Mouse (Mus musculus): ENCODE measurements around the gene Olfr1395. TPM values are rescaled to one million over a fixed set of nuclear protein-coding genes. Genes with fewer than 3 reads are reported as not detected.

Olfr1395 gene
- total and polyA plus RNA-seq, 3 experiments, result not detected

DNA sequence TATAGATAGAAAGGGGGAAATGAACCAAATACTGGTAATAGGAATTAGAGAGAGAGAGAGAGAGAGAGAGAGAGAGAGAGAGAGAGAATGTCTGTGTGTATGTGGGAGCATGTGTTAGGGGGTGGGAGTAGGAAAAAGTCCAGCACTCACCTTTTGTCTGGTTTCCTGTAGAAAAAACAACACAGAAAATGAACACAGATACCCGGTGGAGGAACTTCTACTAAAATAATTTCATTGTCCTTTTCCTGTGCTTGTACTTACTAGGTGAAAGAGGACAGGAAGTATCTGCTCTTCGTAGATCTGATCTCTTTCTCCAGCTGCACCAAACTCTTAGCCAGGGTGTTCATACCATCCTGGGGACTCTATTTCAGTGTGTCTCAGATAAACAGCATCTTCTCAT lies 27.9 kb upstream of the Olfr1395 start:
- Histone ChIP-seq H3K9me3 (replicated peaks; ENCODE audit: insufficient read depth, low read length) (no peaks in the 10 kb centered on the region), H3K27me3 (ENCODE audit: control insufficient read depth in 1 of 2, insufficient read depth in 2 of 2, low read length in 2 of 2) (peaks cover 0 to 2% of the 10 kb centered on the region in 2 experiments; a peak in 2 of 4 replicates), H3K4me1 (ENCODE audit: control insufficient read depth in 1 of 2, insufficient read depth in 2 of 2, low read length in 2 of 2) (no peaks in the 10 kb centered on the region), H3K4me3 (ENCODE audit: control insufficient read depth in 1 of 2, insufficient read depth in 1 of 2, low read depth in 2 of 2, low read length in 2 of 2) (no peak overlapping the region), H3K9ac (ENCODE audit: control insufficient read depth, low read depth, low read length, poor library complexity, severe bottlenecking) (no peak overlapping the region), H3K27ac (ENCODE audit: control insufficient read depth, low read depth, low read length) (no peak overlapping the region), H3K36me3 (ENCODE audit: control insufficient read depth in 1 of 2, insufficient read depth in 2 of 2, low read length in 2 of 2) (no peaks in the 10 kb centered on the region), H3K79me2 (ENCODE audit: control insufficient read depth, insufficient read depth, low read length, poor library complexity) (no peaks in the 10 kb centered on the region)
- TF ChIP-seq ZC3H11A (IDR thresholded peaks at IDR 0.05; ENCODE audit: low read depth, low read length), result no peak
- no peak for TF ChIP-seq USF1 (IDR thresholded peaks at IDR 0.05; ENCODE audit: low read depth, low read length)
- no peak for TF ChIP-seq RAD21 (IDR thresholded peaks at IDR 0.05; ENCODE audit: low read depth, low read length)
- TF ChIP-seq GABPA (IDR thresholded peaks at IDR 0.05; ENCODE audit: low read depth, low read length), result no peak
- TF ChIP-seq MXI1 (IDR thresholded peaks at IDR 0.05; ENCODE audit: low read depth, low read length), result no peak
- no peak for TF ChIP-seq MYB (IDR thresholded peaks at IDR 0.05; ENCODE audit: low read depth, low read length)
- no peak for TF ChIP-seq CTCF (IDR thresholded peaks at IDR 0.05 in 2 of 3, conservative IDR thresholded peaks at IDR 0.05 in 1 of 3; ENCODE audit: control insufficient read depth in 1 of 3, insufficient read depth in 1 of 3, low read depth in 2 of 3, low read length in 3 of 3, poor library complexity in 1 of 3, severe bottlenecking in 1 of 3)
- TF ChIP-seq SIN3A (IDR thresholded peaks at IDR 0.05; ENCODE audit: low read length), result no peak
- no peak for TF ChIP-seq UBTF (IDR thresholded peaks at IDR 0.05; ENCODE audit: borderline replicate concordance, insufficient read depth, low read depth, low read length)
- TF ChIP-seq NELFE (IDR thresholded peaks at IDR 0.05; ENCODE audit: low read depth, low read length), result no peak
- TF ChIP-seq KAT2A (conservative IDR thresholded peaks at IDR 0.05; ENCODE audit: low read depth, low read length), result no peak
- no peak for TF ChIP-seq NRF1 (IDR thresholded peaks at IDR 0.05; ENCODE audit: insufficient read depth, low read depth, low read length, poor library complexity, severe bottlenecking)
- no peak for DNase-seq (ENCODE audit: low read depth, low spot score)

GRCm38 (mm10) chr11:49114774-49115173 lies 27.3 kb upstream of the Olfr1395 start, which contains the start of gene Olfr1396:
Gene Olfr1396 (minus strand): TSS chr11:49114874.
- peaks cover 0 to 2% of the 10 kb centered on the region in 2 experiments; a peak in 2 of 4 replicates for H3K27me3 ChIP-seq (ENCODE audit: control insufficient read depth in 1 of 2, insufficient read depth in 2 of 2, low read length in 2 of 2)
- no peak within 1 kb of the TSS for H3K9ac ChIP-seq (ENCODE audit: control insufficient read depth, low read depth, low read length, poor library complexity, severe bottlenecking)
- no peaks in the 10 kb centered on the region for H3K36me3 ChIP-seq (ENCODE audit: control insufficient read depth in 1 of 2, insufficient read depth in 2 of 2, low read length in 2 of 2)
- no peak within 1 kb of the TSS for H3K27ac ChIP-seq (ENCODE audit: control insufficient read depth, low read depth, low read length)
- no peaks in the 10 kb centered on the region for H3K4me1 ChIP-seq (ENCODE audit: control insufficient read depth in 1 of 2, insufficient read depth in 2 of 2, low read length in 2 of 2)
- H3K79me2 ChIP-seq (ENCODE audit: control insufficient read depth, insufficient read depth, low read length, poor library complexity), result no peaks in the 10 kb centered on the region
- no peak within 1 kb of the TSS for H3K4me3 ChIP-seq (ENCODE audit: control insufficient read depth in 1 of 2, insufficient read depth in 1 of 2, low read depth in 2 of 2, low read length in 2 of 2)
- TF ChIP-seq ZNF384 (IDR thresholded peaks at IDR 0.05; ENCODE audit: low read depth, low read length), result no peak
- no peak for TF ChIP-seq MEF2A (IDR thresholded peaks at IDR 0.05; ENCODE audit: extremely low read depth, insufficient replicate concordance, low read depth, low read length, poor library complexity, severe bottlenecking)
- no peak for TF ChIP-seq BHLHE40 (IDR thresholded peaks at IDR 0.05; ENCODE audit: borderline replicate concordance, low read depth, low read length)
- no peak for TF ChIP-seq KAT2A (conservative IDR thresholded peaks at IDR 0.05; ENCODE audit: low read depth, low read length)
- no peak for TF ChIP-seq JUND (IDR thresholded peaks at IDR 0.05; ENCODE audit: low read depth, low read length)
- no peak for TF ChIP-seq MYC (IDR thresholded peaks at IDR 0.05; ENCODE audit: low read depth, low read length)
- TF ChIP-seq MAZ (IDR thresholded peaks at IDR 0.05; ENCODE audit: low read depth, low read length), result no peak
- no peak for TF ChIP-seq TAL1 (IDR thresholded peaks at IDR 0.05; ENCODE audit: low read length)
- no peak for TF ChIP-seq UBTF (IDR thresholded peaks at IDR 0.05; ENCODE audit: borderline replicate concordance, insufficient read depth, low read depth, low read length)
- no peak for TF ChIP-seq SIN3A (IDR thresholded peaks at IDR 0.05; ENCODE audit: low read length)
- TF ChIP-seq MAFK (IDR thresholded peaks at IDR 0.05; ENCODE audit: borderline replicate concordance, low read depth, low read length), result no peak
- no peak for TF ChIP-seq POLR2A (IDR thresholded peaks at IDR 0.05; ENCODE audit: control insufficient read depth in 1 of 2, insufficient read depth in 1 of 2, low read depth in 1 of 2, low read length in 2 of 2, poor library complexity in 1 of 2)
- TF ChIP-seq POLR2AphosphoS5 (IDR thresholded peaks at IDR 0.05; ENCODE audit: borderline replicate concordance, low read depth, low read length), result no peak
- no peak for TF ChIP-seq ELF1 (IDR thresholded peaks at IDR 0.05; ENCODE audit: low read depth, low read length)
- TF ChIP-seq CHD2 (IDR thresholded peaks at IDR 0.05; ENCODE audit: low read length), result no peak
- no peak for TF ChIP-seq MXI1 (IDR thresholded peaks at IDR 0.05; ENCODE audit: low read depth, low read length)
- TF ChIP-seq MYB (IDR thresholded peaks at IDR 0.05; ENCODE audit: low read depth, low read length), result no peak
- TF ChIP-seq GABPA (IDR thresholded peaks at IDR 0.05; ENCODE audit: low read depth, low read length), result no peak
- TF ChIP-seq NELFE (IDR thresholded peaks at IDR 0.05; ENCODE audit: low read depth, low read length), result no peak
- DNase-seq (ENCODE audit: low read depth, low spot score), result no peak
- no peaks in the 10 kb centered on the region for H3K9me3 ChIP-seq (replicated peaks; ENCODE audit: insufficient read depth, low read length)
